Mouse (Mus musculus): ENCODE data around the gene Ankrd39.

The Ankrd39 gene

DNA sequence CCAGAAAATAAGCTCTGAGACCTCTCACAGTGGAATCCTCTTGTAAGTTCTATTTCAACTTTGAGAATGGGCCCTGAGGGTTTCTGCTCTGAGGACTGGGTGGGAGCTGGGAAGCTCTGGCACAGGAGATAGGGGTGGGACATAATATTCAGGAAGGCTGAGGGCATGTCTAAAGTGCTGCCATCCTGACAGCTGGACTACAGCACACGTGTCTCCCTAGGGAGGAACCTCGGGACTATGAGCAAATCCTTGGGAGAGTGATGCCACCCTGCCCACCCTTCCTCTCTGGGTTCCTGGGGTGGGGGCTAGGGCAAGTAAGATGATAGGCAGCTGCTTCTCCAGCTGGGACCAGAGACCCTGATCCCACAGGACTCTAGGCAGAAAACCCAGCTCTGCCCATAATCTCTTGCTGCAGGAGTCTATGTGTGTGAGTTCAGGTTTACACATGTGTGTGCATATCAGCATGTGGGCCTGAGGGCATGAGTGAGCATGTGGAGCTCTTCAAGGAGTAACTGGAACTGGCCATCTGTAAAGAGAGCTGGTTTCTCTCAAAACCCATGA lies 25.0 kb upstream of the Ankrd39 start:
- in situ Hi-C loops (cut with MboI, MseI) = no loop called here

DNA sequence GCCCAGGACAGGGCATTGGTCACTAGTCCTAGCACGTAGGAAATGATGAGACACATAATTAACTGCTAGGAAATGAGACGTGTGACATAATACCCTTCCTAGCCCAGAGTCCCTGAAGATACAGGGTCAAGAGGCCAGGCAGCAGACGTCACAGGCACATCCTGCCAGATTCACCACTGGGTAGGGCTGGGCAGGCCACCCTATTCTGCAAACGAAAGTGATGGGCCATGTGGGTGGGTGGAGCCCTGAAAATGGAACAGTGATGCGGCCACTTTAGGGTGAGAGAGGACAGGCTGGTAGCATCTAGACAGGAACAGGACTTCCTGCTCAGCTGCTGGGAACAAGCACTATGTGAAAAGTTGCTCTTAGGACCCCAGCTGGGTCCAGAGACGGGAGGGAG lies 24.4 kb upstream of the Ankrd39 start:
- in situ Hi-C loops (cut with MboI, MseI) = no loop called here

DNA sequence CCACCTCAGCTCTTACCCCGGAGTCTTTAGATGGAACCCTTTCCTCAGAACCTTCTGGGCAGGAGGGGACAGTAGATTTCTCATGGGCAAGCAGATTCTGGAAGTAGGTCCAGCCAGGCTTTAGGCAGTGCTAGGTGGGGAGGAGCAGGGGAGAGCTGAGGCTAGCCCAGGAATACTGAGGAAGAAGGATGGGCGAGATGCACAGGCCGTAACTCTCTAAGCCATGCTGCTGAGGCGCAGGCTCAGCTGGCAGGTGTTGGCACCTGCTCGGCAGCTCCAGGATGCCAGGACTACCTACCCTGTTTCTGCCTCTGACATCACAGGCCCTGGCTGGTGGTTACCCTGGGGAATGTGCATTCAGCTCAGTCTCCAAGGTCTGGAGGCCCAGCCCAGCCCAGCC lies 23.1 kb upstream of the Ankrd39 start:
- in situ Hi-C loops (cut with MboI, MseI) = no loop called here

- in situ Hi-C loops (cut with MboI, MseI) = no loop called here
These were observed 22.5 kb upstream of the Ankrd39 start for GRCm38 (mm10) chr1:36569694-36570276.

DNA sequence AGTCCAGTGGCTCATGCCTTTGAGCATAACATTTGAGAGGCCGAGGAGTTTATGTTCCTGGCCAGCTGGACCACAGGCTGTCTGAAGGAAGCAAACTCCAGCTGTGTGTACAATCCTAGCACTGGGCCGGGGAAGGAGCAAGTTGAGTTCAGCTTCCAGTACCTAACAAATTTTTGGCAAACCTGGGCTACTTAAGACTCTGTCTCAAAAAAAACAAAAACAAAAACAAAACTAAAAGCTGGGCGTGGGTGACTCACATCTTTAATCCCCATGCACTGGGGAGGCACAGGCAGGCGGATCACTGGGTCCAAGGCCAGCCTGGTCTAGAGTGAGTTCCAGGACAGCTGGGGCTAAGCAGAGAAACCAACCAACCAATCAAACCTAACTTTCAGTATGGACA lies 21.5 kb upstream of the Ankrd39 start:
- in situ Hi-C loops (cut with MboI, MseI) = no loop called here

GRCm38 (mm10) chr1:36567818-36568603 lies 20.8 kb upstream of the Ankrd39 start:
- in situ Hi-C loops (cut with MboI, MseI) = no loop called here

- in situ Hi-C loops (cut with MboI, MseI) = no loop called here
These were observed 19.2 kb upstream of the Ankrd39 start for GRCm38 (mm10) chr1:36566425-36566824.

DNA sequence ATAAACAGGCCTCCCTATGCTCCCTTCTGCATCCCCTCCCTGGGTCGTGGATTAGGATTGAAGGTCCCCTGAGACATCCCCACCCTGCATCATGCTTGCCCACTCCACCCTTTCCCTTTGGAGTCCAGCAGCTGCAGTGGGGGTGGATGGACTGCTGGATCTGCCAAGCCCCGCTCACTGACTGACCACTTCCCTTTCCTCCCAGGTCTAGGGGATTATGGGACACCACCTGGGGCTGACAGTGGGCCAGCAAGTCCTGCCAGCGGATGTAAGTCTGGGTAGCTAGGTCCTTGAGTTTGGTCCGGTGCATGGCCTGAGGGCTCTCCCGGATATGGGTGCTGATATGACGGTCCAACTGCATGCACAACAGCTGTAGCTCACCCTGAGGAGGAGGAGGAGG lies 16.9 kb upstream of the Ankrd39 start:
- in situ Hi-C loops (cut with MboI, MseI) = no loop called here

- in situ Hi-C loops (cut with MboI, MseI) = no loop called here
These were observed 16.4 kb upstream of the Ankrd39 start for GRCm38 (mm10) chr1:36563632-36564031.

DNA sequence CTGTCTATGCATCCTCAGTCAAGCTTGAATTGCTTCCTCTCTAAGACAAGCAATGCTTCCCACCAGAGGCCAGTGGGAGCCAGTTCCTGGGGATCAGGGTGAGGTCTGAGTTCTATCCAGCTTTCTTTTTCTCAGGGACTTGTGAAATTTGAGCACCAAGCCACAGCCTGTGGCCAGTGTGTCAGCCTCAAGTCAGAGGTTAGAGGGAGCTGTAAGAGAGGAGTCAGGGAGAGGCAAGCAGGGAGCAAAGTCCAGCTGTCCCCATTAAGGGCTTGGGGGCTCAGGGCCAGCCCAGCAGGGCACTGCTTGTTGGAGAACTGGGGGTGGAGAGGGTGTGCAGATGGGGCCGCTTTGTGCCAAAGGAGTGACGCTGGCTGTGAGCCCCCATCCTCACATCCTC lies 16.0 kb upstream of the Ankrd39 start:
- in situ Hi-C loops (cut with MboI, MseI) = no loop called here

- in situ Hi-C loops (cut with MboI, MseI) = no loop called here
These were observed 15.1 kb upstream of the Ankrd39 start for GRCm38 (mm10) chr1:36562388-36562787.

- in situ Hi-C loops (cut with MboI, MseI) = no loop called here
These were observed 13.7 kb upstream of the Ankrd39 start for GRCm38 (mm10) chr1:36560903-36561302.

DNA sequence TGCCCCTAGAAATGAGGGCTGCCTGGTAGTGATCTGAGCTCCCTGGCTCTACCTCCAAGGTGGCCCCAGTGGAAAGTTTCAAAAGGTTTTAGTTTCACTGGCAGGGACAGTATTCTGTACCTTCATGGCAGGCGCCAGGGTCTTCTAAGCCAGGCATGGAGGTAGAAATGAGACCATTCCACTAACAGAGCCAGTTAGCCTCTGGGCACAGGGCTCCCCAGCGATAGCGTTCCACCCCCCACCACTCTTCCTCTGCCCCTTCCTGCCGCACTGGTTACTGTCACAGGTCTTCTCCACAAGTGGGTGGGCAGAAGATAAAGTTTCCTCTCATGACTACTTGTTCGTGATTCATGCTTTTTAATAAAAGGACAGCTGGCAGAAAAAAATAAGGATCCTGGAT lies 12.6 kb upstream of the Ankrd39 start:
- in situ Hi-C loops (cut with MboI, MseI) = no loop called here

- in situ Hi-C loops (cut with MboI, MseI) = no loop called here
These were observed 12.0 kb upstream of the Ankrd39 start for GRCm38 (mm10) chr1:36559256-36559655.

DNA sequence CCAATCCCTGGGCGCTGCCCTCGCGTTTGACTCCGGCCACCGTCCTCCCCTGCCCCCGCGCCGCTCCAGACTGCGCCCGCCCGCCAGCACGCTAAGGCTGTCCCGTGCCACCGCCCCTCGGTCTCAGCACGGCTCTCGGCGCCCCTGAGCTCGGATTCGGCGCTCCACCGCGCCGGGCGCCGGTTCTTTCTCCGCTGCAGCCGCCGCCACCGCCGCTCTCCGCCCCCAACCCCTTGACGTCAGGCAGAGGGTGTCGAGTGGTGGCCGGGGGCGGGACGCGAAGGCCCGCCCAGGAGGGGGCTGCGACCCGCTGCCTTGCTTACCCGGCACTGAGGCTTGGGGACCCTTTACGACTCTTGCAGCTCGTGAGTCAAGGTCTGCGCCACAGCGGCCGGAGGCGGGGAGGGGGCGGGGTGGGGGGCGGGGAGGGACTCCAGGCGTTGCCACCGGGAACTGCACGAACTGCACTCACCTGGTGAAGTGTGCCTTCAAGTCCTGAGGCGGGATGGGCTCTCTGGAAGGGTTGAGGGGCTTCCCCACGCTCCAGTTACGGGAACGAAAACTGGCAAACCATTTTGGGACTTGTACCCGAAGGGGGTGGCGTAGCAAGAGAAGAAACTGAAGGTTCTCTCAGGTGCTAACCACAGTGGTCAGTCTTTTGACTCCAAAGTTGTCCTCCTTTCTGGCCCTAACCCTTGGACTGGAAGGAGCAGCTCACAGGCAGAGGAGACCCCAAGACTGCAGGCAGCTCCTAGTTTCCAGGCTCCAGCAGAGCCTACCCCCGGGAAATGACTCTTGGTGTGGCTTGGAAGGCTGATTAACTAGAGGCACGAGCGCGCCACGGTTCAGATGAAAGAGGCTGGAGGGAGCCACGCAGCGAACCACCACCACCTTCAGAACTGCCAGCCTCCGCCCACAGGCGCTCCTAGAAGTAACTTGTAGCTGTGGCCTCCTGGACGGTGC lies 11.1 kb upstream of the Ankrd39 start, which contains the start of gene Sema4c:
Sema4c (minus strand) TSS at position 319 of the 963 bp plus-strand sequence.
- in situ Hi-C loops (cut with MboI, MseI) = no loop called here

DNA sequence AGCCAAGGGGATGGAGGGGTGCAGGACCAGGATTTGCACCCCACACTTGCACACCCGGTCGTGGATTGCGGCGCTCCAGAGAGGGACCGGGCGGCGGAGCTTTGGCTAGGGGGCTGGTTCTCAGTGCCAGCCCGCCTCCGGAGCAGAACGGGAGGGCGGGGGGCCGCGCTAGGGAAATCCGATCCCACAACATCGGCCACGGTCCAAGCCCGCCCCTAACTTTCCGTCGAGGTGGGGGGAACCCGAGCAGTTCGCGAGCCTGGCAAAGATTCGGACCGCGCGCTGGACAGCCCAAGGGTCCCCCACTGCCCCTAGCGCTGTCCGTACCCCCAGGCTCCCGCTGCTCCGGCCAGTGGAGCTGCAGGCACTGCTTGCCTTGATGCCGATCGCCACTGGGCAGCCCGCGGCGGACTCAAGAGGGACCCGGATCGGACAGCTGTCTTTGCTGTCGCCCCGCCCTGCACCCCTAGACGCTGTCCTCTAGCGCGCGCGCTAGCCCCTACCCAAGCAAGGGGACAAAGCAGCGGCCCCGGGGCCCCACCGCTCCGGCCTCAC lies 10.3 kb upstream of the Ankrd39 start:
- in situ Hi-C loops (cut with MboI, MseI) = no loop called here

DNA sequence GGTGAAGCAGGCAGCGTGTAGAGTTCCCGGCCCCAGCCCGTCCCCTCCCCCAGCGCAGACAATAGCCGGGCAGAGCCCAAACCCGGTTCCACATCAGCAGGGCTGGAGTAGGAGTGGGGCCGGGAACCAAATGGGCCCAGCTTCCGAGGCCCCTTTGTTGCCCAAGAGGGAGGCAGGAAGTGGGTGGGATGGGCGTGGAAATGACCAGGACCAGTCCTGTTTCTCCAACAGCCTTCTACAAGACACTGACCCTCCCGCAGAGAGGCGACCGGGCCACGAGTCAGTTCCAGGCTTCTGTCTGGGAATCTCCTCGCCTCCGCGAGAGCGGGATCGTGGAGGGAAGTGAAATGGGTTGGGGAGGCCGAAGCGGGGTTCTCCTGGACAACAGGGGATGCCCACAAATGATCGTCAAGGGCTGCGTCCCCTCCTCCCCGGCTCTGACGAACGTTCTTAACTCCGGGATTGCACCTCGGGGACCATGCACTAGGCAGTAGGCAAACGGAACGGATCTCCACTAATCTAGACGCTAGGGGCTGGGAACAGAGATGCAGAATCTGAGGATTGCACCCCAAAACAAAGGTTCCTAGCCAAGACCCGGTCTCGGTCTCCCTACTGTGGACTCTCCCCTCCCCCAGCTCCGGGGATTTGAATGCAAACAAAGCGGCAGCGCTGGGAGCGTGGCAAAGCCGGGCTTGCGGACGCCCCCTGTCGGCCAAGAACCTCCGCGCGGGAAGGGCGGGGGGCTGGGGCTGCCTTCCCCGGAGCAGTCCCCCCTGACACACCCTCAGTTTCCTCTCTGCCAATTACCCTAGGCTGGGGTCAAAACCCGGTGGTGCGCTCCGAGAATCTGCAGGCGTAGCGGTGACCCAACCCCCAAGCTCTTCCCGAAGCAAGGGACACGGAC lies 9.6 kb upstream of the Ankrd39 start:
- in situ Hi-C loops (cut with MboI, MseI) = no loop called here

- in situ Hi-C loops (cut with MboI, MseI) = no loop called here
These were observed 8.7 kb upstream of the Ankrd39 start for GRCm38 (mm10) chr1:36555798-36556395.

DNA sequence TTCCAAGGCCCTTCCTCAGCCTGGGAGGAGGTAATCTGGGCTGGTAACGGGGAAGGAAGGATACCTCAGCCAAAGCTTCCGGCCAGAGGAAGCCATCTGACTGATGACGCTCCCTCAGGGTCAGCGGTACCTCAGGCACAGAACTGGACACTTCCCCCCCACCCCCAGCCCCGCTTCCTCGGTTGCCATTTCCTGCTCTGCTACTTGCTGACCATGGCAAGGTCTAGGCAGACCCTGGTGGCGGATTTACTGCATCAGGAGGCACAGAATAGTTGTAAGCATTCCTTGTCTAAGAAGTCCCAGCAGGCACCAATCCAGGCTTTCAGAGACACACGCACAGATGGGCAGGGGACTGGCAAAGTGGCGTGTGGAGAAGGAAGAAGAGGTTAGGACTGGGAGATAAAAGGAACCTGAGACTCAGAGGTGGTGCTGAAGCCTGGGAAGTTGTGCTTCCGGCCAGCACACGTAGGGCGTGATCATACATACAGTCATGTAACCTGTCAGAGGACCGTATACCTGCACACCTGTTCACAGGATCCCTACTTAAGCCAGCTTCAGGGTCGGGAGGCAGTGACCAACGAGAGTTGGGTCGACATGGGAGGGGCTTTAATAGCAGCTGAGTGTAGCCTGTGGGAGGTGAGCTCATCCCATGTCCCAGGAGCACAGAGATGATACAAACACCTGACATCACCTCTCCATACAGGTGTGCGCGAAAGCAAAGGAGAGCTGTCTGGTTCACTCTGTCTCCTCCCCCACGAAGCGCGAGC lies 7.6 kb upstream of the Ankrd39 start:
- in situ Hi-C loops (cut with MboI, MseI) = loop anchor here (5.0 kb wide), 2 partner anchors 77 to 127 kb away; partner anchors contain the start of gene Fam178b

All from T-helper 1 cell (primary cell).